Mouse (Mus musculus) heart, postnatal 0 days (tissue): Measurements from ENCODE around the gene Heatr5b.

Source experiments
- CTCF ChIP-seq: IDR thresholded peaks from 2 replicates; pipeline ENCODE4 v1.5.1; 2016; ENCODE audit warnings: antibody characterized with exemption, control low read depth, low read depth
- EP300 ChIP-seq: IDR thresholded peaks from 2 replicates; pipeline ENCODE4 v1.6.1; 2016; ENCODE audit warnings: antibody characterized with exemption, low read depth

DNA sequence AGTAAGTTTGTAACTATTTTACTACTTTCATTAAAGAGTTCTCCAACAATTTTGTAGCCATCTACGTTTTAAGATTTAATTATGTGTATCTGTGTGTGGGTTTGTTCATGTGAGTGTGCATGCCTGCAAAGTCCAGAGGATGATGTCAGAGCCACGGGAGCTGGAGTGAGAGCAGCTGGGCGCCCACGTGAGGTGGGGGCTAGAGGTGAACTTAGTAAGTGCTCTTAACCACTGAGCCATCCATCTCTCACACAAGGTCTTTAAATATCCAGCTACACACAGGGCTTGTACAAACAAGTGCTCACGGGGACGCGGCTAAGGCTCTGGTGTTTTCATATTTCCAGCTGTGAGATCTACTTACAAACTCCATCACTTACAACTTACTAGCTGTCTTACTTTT lies 69.1 kb downstream of the Heatr5b start:
- TF ChIP-seq EP300 (no peak), CTCF (no peak)
